ENCODE assay signal across 10 mouse cellular contexts in the genomic region with DNA sequence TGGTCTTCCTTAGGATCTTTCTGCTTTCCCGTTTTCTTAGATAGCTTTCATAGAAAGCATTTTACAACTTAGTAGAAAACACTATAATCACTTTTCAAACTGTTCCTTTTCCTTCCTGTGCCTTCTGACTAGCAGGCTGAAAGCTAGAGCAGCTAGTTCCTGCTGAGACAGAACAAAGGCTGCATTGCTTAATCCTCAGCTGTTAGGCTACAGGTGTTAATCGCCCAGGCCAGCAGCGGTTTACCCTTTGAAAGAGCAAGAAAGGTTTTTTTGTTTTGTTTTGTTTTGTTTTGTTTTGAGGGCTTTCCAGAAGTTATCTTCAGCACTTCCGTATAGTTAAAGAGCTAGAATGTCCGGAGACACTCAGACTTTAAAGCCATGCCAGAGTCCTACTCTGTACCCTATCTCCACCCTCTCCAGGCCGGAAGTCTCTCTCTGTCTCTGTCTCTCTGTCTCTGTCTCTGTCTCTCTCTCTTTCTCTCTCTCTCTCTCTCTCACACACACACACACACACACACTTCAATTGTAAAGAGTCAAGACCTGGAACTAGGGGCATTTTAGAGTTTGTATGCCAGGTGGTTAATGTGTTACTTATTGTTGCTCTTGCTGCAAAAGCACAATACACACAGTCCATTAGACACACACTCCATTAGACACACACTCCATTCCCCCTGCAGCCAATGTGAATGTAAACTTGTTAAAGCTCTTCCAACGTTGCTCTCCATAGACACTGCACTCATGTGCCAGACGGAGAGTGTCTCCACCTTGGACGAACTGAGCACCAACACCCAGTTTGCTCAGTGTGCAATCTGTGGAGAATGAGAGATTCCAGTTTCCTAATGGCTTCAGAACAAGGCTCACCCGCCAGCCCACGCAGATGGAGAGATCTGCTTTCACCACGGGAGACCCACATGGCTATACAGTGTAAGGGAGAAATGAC. TPM values are rescaled to one million over a fixed set of nuclear protein-coding genes. Genes with fewer than 3 reads are reported as not detected.
A peak's percentile ranks its signal among the peaks of the same experiment; 100 is the strongest.
DNase-seq lines count a peak whose midpoint lies in the region; ATAC-seq and TF ChIP-seq lines count a peak whose summit lies in the region.
"Had no signal": no experiment of that assay in that cellular context is flagged by ENCODE, and none has a peak within 500 bp of the region (broad histone marks: within the 10 kb centered on the region; RNA-seq: fewer than 3 reads in every experiment).

No protein-coding gene starts in this region.

- H3K9ac ChIP-seq in lung, embryonic 14.5 days = no peak overlapping the region
- H3K9ac ChIP-seq in stomach, embryonic 14.5 days (replicated peaks; ENCODE audit: low read depth, low read length) = no peak overlapping the region
- H3K9ac ChIP-seq: embryonic facial prominence, embryonic 12.5 days had no signal

- ATAC-seq in lung, embryonic 14.5 days (ENCODE audit: insufficient read depth) = no peak
- ATAC-seq in stomach, embryonic 14.5 days (ENCODE audit: insufficient number of reproducible peaks, insufficient read depth, low FRiP score, low read depth) = 0 out of 2 replicates have a peak, but pooled peaks have one; percentile 6
- ATAC-seq in erythroid progenitor cell, adult 5-6 weeks (replicated peaks; ENCODE audit: low FRiP score, poor library complexity, severe bottlenecking) = no peak

- no peak overlapping the region for H3K4me2 ChIP-seq in lung, embryonic 14.5 days
- H3K4me2 ChIP-seq in stomach, embryonic 14.5 days (replicated peaks; ENCODE audit: low read depth, low read length) = no peak overlapping the region
- H3K4me2 ChIP-seq: embryonic facial prominence, embryonic 12.5 days had no signal

- H3K4me3 ChIP-seq in lung, embryonic 14.5 days (ENCODE audit: low read depth, low read length) = no peak overlapping the region
- no peak overlapping the region for H3K4me3 ChIP-seq in stomach, embryonic 14.5 days (ENCODE audit: low read depth, low read length)
- H3K4me3 ChIP-seq: embryonic facial prominence, embryonic 12.5 days had no signal

- 31% methylated on average over 12 of the region's 12 CpGs for WGBS in lung, embryonic 14.5 days
- WGBS in stomach, embryonic 14.5 days = 31% methylated on average over 12 of the region's 12 CpGs

- H3K9me3 ChIP-seq in lung, embryonic 14.5 days (ENCODE audit: low read depth, low read length) = no peaks in the 10 kb centered on the region
- H3K9me3 ChIP-seq in stomach, embryonic 14.5 days (ENCODE audit: control insufficient read depth, low read depth, low read length) = no peaks in the 10 kb centered on the region
- H3K9me3 ChIP-seq: embryonic facial prominence, embryonic 12.5 days had no signal

- H3K4me1 ChIP-seq in lung, embryonic 14.5 days (ENCODE audit: insufficient read depth) = no peaks in the 10 kb centered on the region
- no peaks in the 10 kb centered on the region for H3K4me1 ChIP-seq in stomach, embryonic 14.5 days (ENCODE audit: control insufficient read depth, insufficient read depth, low read length)
- H3K4me1 ChIP-seq: embryonic facial prominence, embryonic 12.5 days had no signal

- H3K27me3 ChIP-seq in lung, embryonic 14.5 days (ENCODE audit: insufficient read depth, low read length) = no peaks in the 10 kb centered on the region
- no peaks in the 10 kb centered on the region for H3K27me3 ChIP-seq in stomach, embryonic 14.5 days (ENCODE audit: control insufficient read depth, insufficient read depth, low read length)
- H3K27me3 ChIP-seq: embryonic facial prominence, embryonic 12.5 days had no signal

- H3K27ac ChIP-seq in lung, embryonic 14.5 days (ENCODE audit: low read depth) = no peak overlapping the region
- no peak overlapping the region for H3K27ac ChIP-seq in stomach, embryonic 14.5 days (ENCODE audit: low read length)
- H3K27ac ChIP-seq: embryonic facial prominence, embryonic 12.5 days had no signal

- no peak for TF ChIP-seq CTCF in lung, embryonic 14.5 days (IDR thresholded peaks at IDR 0.05; ENCODE audit: low read depth)

- no peaks in the 10 kb centered on the region for H3K36me3 ChIP-seq in lung, embryonic 14.5 days (ENCODE audit: insufficient read depth)
- H3K36me3 ChIP-seq in stomach, embryonic 14.5 days (ENCODE audit: control insufficient read depth, insufficient read depth, low read length) = no peaks in the 10 kb centered on the region
- H3K36me3 ChIP-seq: embryonic facial prominence, embryonic 12.5 days had no signal

- DNase-seq in lung, embryonic 14.5 days = peak; percentile 7
- no peak for DNase-seq in lung, adult 18-20 months
- peak; percentile 69 to 75 for DNase-seq in cerebellum, postnatal 14 days
- peak; percentile 3 to 30 for DNase-seq in kidney, postnatal 25 days
- no peak for DNase-seq in layer of hippocampus, postnatal 25 days (ENCODE audit: extremely low spot score in 1 of 2, low spot score in 1 of 2)
- DNase-seq in urinary bladder, postnatal 14 days (ENCODE audit: low spot score) = no peak

RNA-seq across cellular contexts. Expression of a gene that starts 35.5 kb away (rescaled TPM):
- polyA plus RNA-seq in lung, embryonic 14.5 days (2014; fragmentation: Nextera tagmentation; extraction: Ambion mirVana) = 24.9 and 26.2 TPM in 2 replicates
- 23.2 and 24.8 TPM in 2 replicates for polyA plus RNA-seq in stomach, embryonic 14.5 days (2014; fragmentation: Nextera tagmentation; extraction: Ambion mirVana)
- total RNA-seq in erythroid progenitor cell, adult 5-6 weeks (2015; ENCODE audit: low replicate concordance) = 10.1 and 12.3 TPM in 2 replicates
- total RNA-seq in erythroid progenitor cell, adult 5-6 weeks (2017; ENCODE audit: low replicate concordance) = 3.0 and 3.7 TPM in 2 replicates
- total RNA-seq in layer of hippocampus, postnatal 25 days (2021) = 10 to 100 TPM; 15.9 to 17.2 TPM

RNA-seq across cellular contexts. Expression of a gene that starts 42.8 kb away (rescaled TPM):
- not detected in 2 replicates for polyA plus RNA-seq in lung, embryonic 14.5 days (2014; fragmentation: Nextera tagmentation; extraction: Ambion mirVana)
- not detected in 2 replicates for polyA plus RNA-seq in stomach, embryonic 14.5 days (2014; fragmentation: Nextera tagmentation; extraction: Ambion mirVana)
- total RNA-seq in erythroid progenitor cell, adult 5-6 weeks (2015; ENCODE audit: low replicate concordance) = not detected in 2 replicates
- total RNA-seq in erythroid progenitor cell, adult 5-6 weeks (2017; ENCODE audit: low replicate concordance) = not detected in 2 replicates
- not detected for total RNA-seq in layer of hippocampus, postnatal 25 days (2021)
- polyA plus RNA-seq: heart, postnatal 0 days had no signal

Comparison
In these comparisons a context has a peak if more than half of its experiments do, and no peak if none do; other contexts are left out.
1. DNase-seq: peak in lung, embryonic 14.5 days (single experiment), cerebellum, postnatal 14 days (2 of 2) and kidney, postnatal 25 days (2 of 2); none in lung, adult 18-20 months (0 of 2), layer of hippocampus, postnatal 25 days (0 of 2) and urinary bladder, postnatal 14 days (single experiment).